Mouse (Mus musculus): Measurements from ENCODE around the gene Wdr18.

Gene Wdr18

GRCm38 (mm10) chr10:79925785-79926490 is 34.0 kb upstream of the Wdr18 start:
- in situ Hi-C loops (cut with MboI; ENCODE audit: low pct_unique_long_range_greater_than_20kb in 1 of 2, low sequenced_read_pairs in 2 of 2, unreplicated experiment in 1 of 2) = loop anchor here (5.0 to 10.0 kb wide), 2 partner anchors 44 to 91 kb away; no protein-coding TSS in a partner anchor

- in situ Hi-C loops (cut with MboI; ENCODE audit: low pct_unique_long_range_greater_than_20kb in 1 of 2, low sequenced_read_pairs in 2 of 2, unreplicated experiment in 1 of 2) = loop anchor here (5.0 to 10.0 kb wide), 2 partner anchors 44 to 92 kb away; no protein-coding TSS in a partner anchor
Observed at GRCm38 (mm10) chr10:79926491-79927323, 33.2 kb upstream of the Wdr18 start, which contains the start of gene Arid3a. Gene Arid3a, plus strand, starts transcription at chr10:79927043.

DNA sequence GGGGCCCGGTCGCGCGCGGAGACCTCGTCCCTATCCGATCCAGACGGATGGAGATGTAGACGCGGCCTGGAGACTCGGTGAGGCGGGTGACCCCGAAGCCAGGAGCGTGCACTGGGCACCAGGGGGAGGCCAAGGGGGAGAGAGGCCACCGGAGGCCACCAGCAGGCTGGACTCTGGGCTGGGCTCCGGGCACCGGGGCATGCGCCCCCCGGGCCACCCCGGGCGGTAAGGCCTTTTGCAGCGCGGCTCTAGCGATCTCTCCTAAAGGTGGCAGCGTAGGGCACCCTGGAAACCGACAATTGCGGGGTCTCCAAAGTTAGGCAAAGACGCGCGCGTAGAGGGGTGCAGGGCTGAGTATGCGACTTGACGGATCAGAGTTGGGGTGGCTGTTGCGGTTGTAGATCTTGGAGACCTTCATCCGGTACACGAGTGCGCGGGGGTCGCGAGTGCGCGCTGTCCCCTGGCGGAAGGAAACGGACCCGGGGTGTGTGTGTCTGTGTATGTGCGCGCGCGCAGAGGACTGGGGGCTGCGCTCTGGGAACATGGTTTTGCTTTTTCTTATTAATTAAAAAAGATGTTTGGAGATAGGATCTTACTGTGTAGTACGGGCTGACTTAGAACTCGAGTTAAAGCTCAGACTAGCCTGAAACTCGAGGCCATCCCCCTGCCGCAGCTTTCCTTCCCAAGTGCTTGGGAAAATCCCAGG is 32.5 kb upstream of the Wdr18 start:
- in situ Hi-C loops (cut with MboI; ENCODE audit: low pct_unique_long_range_greater_than_20kb in 1 of 2, low sequenced_read_pairs in 2 of 2, unreplicated experiment in 1 of 2) = loop anchor here (5.0 to 10.0 kb wide), 2 partner anchors 45 to 93 kb away; no protein-coding TSS in a partner anchor

DNA sequence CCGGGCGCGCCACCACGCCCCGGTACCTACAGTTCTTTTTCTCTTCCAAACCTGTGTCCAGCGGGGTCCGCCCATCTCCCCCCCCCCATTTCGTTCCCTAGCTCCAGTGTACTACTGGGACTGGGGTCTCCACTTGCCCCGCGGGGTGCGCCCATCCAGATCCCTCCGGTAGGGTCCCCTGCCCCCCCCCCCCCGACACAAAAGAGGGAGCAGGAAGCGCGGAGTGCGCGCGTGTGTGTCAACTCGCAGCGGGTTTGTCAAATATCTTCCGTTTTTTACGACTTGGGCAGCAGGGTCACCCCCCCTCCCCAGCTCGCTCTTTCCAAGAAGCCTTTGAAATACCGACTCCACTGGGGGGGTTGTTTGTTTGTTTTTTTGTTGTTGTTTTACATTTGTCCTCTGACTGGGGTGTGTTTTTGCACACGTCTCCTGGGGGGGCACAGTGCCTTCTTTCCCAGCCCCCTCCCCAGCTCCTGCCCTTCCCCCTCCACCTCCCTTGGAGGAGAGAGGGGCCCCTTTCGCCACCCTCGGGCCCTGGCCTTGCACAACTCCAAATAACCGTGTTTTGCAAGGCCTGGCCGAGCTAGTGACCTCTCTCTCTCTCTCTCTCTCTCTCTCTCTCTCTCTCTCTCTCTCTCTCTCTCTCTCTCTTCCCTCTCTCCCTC is 31.8 kb upstream of the Wdr18 start:
- in situ Hi-C loops (cut with MboI; ENCODE audit: low pct_unique_long_range_greater_than_20kb in 1 of 2, low sequenced_read_pairs in 2 of 2, unreplicated experiment in 1 of 2) = loop anchor here (5.0 to 10.0 kb wide), 2 partner anchors 46 to 93 kb away; no protein-coding TSS in a partner anchor

- in situ Hi-C loops (cut with MboI; ENCODE audit: low pct_unique_long_range_greater_than_20kb in 1 of 2, low sequenced_read_pairs in 2 of 2, unreplicated experiment in 1 of 2) = loop anchor here (5.0 to 10.0 kb wide), 2 partner anchors 47 to 94 kb away; no protein-coding TSS in a partner anchor
Observed at GRCm38 (mm10) chr10:79928907-79929701, 30.8 kb upstream of the Wdr18 start.

- in situ Hi-C loops (cut with MboI; ENCODE audit: low pct_unique_long_range_greater_than_20kb in 1 of 2, low sequenced_read_pairs in 2 of 2, unreplicated experiment in 1 of 2) = loop anchor here (5.0 to 10.0 kb wide), 2 partner anchors 48 to 95 kb away; no protein-coding TSS in a partner anchor
Observed at GRCm38 (mm10) chr10:79929967-79930825, 29.8 kb upstream of the Wdr18 start.

DNA sequence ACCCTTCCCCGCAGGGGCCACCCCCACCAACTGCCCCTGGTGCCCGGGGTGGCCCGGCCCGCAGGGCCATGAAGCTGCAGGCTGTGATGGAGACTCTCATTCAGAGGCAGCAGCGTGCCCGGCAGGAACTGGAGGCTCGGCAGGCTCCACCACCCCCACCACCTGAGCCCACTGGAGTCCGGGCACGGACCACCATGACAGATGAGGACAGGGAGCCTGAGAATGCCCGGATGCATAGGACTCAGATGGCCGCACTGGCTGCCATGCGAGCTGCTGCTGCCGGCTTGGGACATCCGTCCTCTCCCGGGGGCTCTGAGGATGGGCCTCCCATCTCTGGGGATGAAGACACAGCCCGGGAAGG is 29.1 kb upstream of the Wdr18 start:
- in situ Hi-C loops (cut with MboI; ENCODE audit: low pct_unique_long_range_greater_than_20kb in 1 of 2, low sequenced_read_pairs in 2 of 2, unreplicated experiment in 1 of 2) = no loop called here

- in situ Hi-C loops (cut with MboI; ENCODE audit: low pct_unique_long_range_greater_than_20kb in 1 of 2, low sequenced_read_pairs in 2 of 2, unreplicated experiment in 1 of 2) = no loop called here
Observed at GRCm38 (mm10) chr10:79931797-79932196, 28.2 kb upstream of the Wdr18 start.

DNA sequence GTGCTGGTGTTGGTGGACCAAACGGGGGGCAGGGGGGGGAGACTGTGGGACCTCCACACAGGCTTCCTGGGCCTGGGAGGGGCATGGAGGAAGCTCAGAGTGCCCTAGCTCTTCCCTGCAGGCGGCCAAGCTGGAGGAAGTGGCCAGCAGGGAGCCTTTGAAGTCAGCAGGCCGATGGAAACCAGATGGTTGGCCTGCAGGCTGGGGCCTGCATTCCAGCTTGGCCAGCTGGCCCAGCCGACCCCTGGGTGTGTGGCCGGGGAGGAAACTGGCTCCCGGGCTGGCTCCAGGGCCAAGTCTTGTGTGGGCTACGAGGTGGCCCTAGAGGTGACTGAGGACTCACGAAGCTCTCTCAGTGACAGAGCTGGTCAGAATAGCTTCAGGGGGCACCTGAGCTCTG is 27.2 kb upstream of the Wdr18 start:
- in situ Hi-C loops (cut with MboI; ENCODE audit: low pct_unique_long_range_greater_than_20kb in 1 of 2, low sequenced_read_pairs in 2 of 2, unreplicated experiment in 1 of 2) = no loop called here

GRCm38 (mm10) chr10:79933145-79933679 is 26.7 kb upstream of the Wdr18 start:
- in situ Hi-C loops (cut with MboI; ENCODE audit: low pct_unique_long_range_greater_than_20kb in 1 of 2, low sequenced_read_pairs in 2 of 2, unreplicated experiment in 1 of 2) = no loop called here

DNA sequence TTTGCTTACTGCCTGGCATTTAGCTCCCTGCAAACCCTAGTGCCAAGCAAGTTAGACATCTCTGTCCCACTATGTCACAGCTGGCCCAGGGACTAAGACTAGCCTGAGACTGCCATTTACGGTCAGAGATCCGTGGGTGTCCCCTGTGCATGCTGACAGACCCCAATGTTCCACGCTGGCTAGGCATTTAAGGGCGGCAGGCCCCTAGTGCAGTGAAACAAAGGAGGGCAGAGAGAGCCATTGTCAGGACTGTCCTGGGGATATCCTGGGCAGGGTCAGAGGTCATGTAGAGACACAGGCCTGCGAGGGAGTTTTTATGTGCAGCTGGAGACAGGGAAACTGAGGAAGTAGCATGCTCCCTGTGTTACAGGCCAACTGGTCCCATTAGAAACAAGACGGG is 26.1 kb upstream of the Wdr18 start:
- in situ Hi-C loops (cut with MboI; ENCODE audit: low pct_unique_long_range_greater_than_20kb in 1 of 2, low sequenced_read_pairs in 2 of 2, unreplicated experiment in 1 of 2) = no loop called here

DNA sequence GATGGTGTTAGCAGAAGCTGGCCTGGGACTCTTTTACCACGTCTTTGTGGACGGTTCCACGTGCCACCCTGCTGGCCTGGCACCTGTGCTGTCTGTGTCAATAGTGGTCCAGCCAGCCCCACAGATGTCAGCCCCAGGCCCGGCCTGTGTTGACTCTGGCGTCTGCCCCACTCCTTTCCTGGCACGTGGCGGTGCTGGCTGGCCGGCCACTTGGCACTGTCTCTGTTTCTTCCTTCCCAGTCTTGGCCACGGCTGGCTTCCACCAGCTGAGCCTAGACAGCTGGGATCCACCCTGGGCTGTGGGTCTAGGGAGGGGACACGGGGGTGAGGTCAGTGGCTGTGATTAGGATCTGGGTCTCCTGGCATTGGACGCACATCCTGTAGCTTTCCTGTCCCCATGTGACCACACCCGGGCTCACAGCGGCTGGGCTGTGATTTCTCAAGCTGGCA is 25.7 kb upstream of the Wdr18 start:
- in situ Hi-C loops (cut with MboI; ENCODE audit: low pct_unique_long_range_greater_than_20kb in 1 of 2, low sequenced_read_pairs in 2 of 2, unreplicated experiment in 1 of 2) = no loop called here

- in situ Hi-C loops (cut with MboI; ENCODE audit: low pct_unique_long_range_greater_than_20kb in 1 of 2, low sequenced_read_pairs in 2 of 2, unreplicated experiment in 1 of 2) = no loop called here
Observed at GRCm38 (mm10) chr10:79934794-79935569, 25.0 kb upstream of the Wdr18 start.

DNA sequence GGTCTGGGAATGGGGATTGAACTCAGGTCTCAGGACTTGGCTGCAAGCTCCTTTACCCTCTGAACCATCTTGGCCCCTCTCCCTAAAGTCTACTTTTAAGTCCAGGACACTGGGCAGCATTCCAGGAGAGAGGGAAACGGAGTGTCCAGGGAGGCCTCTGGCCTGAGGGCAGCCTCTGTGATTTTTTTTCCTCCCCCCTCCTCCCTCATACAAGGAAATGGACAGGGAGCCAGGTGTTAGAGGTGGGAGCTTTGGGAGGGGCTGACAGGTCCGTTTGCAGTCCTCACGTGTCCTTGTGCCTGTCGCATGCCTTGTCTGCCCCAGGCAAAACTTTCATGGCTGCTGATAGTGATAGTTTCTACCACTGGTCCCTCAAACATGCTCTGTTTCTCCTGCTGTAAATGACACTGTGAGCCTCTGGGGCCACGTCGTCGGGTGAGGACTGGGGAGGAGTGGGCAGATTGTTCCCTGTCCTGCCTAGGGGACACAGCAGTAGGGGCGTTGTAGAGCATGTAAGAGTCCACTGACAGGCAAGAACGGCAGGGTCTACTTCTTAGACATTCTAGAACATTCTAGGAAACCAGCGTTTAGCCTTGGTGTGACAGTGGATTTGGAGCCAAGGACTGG is 23.6 kb upstream of the Wdr18 start:
- in situ Hi-C loops (cut with MboI; ENCODE audit: low pct_unique_long_range_greater_than_20kb in 1 of 2, low sequenced_read_pairs in 2 of 2, unreplicated experiment in 1 of 2) = no loop called here

GRCm38 (mm10) chr10:79936911-79937441 is 23.0 kb upstream of the Wdr18 start:
- in situ Hi-C loops (cut with MboI; ENCODE audit: low pct_unique_long_range_greater_than_20kb in 1 of 2, low sequenced_read_pairs in 2 of 2, unreplicated experiment in 1 of 2) = no loop called here
